Mouse (Mus musculus) heart, adult 8-10 months (tissue): ENCODE data around the gene Tor1a. TPM values are rescaled to one million over a fixed set of nuclear protein-coding genes. Genes with fewer than 3 reads are reported as not detected.

Experiments used
- DNase-seq: peaks from one replicate; pipeline ENCODE4 v3.0.0; 2022; ENCODE audit warnings: low spot score
- total RNA-seq, 4 experiments: library from RNA; stranded (reverse); gene quantifications; 2 replicates each; pipeline ENCODE4 v1.2.4; 2022

The Tor1a gene
- 10 to 100 TPM in 2 of 4 experiments, 1 to 10 TPM in 2; 8.3 to 14.3 (median 9.9) TPM for total RNA-seq

- DNase-seq, result peak; percentile 90
Observed at GRCm38 (mm10) chr2:30967352-30968327, at the start of gene Tor1a. TSS of gene Tor1a (minus strand) at chr2:30967933.

DNA sequence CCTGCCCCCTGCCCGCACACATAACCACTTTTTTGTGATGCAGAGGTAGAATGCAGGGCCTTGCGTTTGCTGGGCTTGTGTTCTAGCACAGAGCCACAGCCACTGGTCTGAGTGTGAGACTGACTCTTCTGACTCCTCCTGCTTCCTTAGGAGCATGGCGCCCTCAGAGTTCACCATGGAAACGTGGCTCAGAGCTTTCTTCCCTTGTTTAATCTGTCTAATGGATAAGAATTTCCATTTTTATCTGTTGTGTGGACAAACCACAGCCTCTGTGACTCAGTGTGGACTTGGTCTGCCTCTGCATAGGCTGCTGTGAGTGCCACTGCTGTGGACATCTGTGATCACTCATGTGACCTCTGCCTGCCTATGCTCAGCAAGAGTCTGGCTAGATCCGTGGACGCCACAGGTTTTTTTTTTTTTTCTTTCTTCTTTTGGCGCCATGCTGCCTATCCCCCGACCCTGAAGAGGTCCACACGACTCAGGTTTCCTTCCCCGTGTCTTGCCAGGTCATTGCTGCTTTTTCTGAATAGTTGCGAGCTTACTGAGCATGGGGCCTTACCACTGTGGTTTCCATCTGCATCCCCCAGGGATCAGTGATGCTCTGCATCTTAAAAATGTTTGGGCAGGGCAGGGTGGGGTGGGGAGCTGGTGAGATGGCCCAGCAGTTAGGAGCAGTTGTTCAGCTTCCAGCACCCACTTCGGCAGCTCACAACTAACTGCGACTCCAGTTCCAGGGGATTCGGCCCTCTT lies 45.8 kb upstream of the Tor1a start:
- no peak for DNase-seq

DNA sequence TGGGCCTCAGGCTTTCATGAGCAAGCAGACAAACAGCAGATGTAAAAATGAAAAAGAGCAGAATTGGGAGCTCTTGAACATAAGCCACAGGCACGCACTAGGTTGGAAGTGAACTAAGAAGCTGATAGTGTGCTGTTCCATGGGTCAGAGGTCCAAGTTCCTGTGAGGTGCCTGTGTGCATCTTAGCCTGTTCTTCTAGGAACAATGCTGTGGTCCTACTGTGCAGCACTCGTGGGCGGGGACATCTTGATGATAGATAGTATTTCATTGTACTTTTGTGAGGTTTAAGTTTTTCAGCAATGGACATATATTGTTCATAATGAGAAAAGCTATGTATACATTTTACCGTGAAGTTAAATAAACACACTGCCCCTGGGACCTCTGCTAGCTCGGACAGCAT lies 39.5 kb upstream of the Tor1a start:
- DNase-seq, result no peak

GRCm38 (mm10) chr2:31006434-31006833 lies 38.7 kb upstream of the Tor1a start:
- DNase-seq, result peak; percentile 66

DNA sequence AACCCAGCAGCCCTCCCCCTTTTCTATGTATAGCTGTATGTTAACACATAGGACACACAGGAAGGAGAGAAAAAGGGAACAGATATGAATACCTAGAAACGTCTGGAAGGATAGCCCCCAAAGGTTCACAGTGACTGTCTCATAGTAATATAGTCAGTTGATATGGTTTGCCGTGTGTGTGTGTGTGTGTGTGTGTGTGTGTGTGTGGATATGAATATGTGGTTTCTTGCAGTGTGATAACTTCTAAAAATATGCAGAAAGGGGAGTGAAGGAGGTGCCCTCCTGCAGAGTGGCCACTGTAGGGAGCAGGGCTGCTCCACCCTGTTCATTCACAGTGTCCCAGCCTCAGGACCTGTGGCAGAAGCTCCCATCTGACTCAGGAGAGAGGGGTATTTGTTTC lies 37.7 kb upstream of the Tor1a start:
- no peak for DNase-seq

DNA sequence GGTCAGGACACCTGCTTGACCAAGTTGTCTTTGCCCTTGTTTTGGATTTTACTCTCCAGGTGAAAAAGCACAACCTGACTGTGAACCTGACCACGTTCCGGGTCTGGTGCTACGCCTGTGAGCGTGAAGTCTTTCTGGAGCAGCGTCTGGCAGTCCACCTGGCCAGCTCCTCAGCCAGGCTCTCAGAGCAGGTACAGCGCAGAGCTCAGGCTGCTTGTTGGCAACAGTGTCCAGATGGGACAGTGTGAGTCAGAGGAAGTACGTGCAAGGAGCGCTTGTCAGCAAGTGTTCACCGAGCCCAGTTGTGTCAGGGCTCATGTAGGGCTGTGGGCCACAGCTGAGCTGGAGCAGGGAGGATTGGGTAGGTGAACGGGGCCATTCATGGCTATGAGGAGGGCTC lies 35.1 kb upstream of the Tor1a start:
- no peak for DNase-seq

DNA sequence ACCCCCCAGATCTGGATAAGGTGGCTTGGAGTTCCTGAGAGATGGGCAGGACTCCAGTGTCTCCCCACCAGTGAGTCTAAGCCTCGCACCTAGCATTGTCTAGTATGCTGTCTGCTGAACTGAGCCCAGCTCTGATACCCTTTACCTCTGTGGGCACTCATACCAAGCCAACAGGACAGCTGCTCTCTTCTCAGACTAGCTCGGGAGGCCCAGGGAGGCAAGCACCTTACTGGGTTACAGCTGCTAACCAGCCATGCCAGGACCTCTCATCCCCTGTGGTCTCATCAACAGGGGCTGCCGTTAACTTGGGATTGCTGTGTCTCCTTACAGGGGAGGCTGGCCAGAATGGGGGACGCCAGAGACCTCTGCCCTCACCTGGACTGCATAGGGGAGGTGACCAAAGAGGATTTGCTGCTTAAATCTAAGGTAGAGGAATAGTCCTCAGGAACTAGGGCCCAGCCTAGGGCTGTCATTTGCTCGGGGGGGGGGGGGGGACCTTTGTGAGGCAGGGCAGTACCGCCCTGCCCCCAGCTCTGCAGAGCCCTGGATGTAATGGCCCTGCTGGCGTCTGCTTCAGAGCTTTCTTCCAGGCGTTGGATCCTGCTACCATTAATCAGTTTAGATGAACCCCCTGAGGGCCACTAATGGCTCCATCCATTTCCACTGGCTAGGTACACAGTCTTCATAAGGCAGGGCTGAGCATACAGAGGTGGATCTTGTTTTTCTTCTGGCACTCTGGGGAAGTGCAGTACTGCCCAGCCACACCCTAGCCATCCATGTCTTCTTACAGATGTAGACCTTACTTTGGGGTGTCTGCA lies 30.9 kb upstream of the Tor1a start:
- no peak for DNase-seq

DNA sequence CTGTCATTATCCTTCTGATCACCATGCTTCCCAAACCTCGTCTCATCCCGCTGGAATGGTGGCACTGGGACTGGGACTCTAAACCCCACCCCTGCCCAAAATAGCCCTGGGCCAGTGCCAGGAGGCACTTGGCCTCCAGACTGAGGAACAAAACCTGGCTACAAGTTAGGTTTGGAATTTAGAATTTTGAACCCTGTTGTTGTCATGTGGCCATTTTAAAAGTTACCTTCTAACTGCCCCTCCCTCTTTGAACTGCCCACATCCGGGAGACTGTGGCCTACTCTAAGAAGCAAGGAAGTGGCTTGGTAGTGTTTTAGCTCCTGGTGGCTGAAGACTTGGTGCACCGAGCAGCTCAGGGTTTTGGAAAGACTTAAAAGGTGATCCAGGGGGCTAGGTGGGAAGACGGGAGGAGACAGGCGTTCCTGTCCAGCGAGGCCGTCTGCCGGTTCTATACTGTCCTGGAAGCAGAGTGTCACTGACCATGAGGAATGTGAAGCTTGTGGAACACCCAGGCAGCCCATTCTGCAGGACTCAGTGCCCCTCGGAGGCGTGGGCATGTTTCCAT lies 27.8 kb upstream of the Tor1a start:
- DNase-seq, result peak; percentile 52

DNA sequence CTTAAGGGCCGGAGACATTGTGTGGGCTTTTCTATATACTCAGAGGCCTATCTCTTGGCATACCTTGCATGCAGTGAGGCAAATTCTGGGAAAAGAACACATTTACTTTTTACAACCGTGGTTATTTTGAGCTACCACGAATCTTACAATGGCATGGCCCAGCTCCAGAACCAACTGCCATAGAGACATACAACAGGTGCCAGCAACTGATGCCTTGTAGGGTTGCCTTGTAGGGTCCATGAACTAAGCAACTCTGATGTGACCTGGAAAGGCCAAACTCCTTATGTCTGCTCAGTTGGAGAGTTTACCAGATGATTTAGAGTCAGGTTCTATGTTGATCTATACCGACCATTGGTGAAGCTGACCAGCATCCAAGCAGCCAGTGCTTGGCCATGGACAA lies 27.1 kb upstream of the Tor1a start:
- DNase-seq, result no peak

- no peak for DNase-seq
Observed at GRCm38 (mm10) chr2:30990221-30990620, 22.5 kb upstream of the Tor1a start.

DNA sequence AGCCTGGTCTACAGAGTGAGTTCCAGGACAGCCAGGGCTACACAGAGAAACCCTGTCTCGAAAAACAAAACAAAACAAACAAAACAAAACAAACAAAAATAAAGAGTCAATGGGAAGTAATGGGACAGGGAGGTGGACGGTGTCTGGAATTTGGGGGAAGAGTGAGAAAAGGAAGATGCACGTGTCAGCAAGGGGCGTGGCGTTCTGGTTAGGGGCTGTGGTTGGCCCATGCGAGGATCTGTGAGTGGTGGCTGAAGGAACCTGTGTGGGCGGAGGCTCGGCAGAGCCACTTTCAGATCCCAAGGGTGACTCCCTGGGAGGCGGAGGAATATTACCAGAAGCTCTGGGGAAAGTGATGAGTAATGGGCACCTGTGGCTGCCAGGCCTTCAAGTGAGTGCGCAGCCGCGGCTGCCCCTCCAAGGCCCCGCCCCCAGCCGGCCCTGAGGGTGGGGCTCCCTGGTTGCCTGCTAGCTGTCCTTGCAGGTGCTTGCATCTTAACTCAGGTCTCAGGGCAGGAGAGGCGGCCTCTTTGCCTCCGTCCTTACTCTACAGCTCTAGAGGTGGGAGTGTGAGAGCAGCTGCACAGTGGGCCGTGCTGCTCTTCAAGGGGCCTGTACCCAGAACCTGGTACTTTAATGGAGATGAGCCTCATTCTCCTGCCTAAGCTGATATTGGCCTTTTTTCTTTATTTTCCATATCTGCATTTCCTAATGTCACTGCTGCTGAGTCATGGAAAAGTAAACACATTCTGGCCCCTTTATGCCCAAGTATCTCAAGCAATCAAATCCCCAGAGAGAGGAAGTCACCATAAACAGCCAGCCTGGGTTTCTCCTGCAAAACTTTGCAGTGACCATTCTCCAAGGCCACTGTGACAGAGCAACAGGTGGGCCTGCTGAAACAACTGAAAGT lies 17.6 kb upstream of the Tor1a start:
- DNase-seq, result no peak

DNA sequence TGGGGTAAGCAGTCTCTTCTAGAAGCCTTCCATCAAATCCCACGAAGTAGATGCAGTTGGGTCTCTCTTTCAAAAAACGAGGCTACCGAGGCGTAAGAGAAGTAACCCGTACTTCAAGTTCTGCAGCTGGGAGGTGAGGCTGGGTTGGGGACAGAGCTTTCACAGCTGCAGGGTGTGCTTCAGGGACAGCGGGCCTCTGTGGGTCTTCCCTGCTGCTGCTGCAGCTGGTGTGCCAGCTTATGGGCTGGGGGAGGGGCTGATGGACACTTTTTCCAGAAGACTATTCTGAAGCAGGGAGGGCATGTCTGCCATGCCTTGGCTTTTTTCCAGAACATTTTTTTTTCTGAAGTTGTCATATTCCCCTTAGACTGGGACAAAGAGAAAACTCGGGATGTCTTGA lies 15.3 kb upstream of the Tor1a start:
- DNase-seq, result no peak

GRCm38 (mm10) chr2:30981790-30982513 lies 14.2 kb upstream of the Tor1a start, which contains the start of the genes BC005624 and Usp20:
TSS of gene BC005624 (minus strand) at chr2:30982201.
TSS of gene Usp20 (plus strand) at chr2:30982279.
- DNase-seq, result peak; percentile 98

DNA sequence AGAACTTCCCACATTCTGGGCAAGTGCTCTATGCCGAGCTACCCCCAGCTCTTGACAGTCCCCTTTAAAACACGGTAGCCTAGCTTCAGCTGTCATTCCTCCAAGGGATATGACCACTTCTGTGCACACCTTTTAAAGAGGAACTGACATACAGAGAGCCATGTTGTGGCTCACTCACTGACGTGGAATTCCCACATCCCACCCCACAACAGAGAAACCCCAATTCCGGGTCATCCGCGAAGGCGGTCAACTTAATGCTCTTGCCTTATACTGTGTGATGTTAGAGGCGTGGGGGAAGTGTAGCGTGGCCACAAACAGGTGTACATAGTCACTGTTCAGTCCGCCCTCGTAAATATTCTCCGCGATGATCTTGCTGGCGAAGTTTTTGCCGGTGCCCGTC lies 907 bp downstream of the Tor1a start:
- no peak for DNase-seq

- no peak for DNase-seq
Observed at GRCm38 (mm10) chr2:30965627-30966026, 2.1 kb downstream of the Tor1a start.

DNA sequence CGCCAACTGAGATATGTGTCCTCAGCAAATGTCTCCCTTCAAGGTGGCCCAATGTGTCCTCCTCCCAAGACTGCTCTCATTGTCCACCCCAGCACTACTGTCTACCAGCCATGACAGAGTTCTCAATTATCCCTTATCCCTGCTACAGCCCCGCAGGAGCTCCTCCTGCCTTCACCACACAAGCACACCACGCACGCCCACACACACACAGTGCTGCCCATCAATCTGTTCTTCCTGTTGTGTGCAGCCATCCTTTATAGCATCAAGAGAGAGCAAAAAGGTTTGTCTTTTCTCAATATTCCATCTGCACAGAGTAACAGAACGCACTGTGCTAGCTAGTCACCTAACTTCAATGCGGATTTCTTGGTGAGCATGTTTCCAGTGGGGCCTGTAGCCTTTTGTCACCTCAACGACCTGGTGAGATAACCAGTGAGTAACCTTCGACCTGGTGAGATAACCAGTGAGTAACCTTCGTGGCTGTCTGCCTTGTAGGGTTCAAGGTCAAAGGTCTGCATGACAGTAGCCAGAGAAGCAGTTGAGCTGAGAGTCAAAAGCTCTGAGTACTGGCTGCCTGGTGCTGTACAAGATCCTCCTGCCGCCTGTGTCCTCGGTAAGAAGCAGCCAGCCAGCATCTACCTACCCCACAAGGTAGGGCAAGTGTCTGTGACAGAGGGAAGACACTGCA lies 5.0 kb downstream of the Tor1a start:
- no peak for DNase-seq

DNA sequence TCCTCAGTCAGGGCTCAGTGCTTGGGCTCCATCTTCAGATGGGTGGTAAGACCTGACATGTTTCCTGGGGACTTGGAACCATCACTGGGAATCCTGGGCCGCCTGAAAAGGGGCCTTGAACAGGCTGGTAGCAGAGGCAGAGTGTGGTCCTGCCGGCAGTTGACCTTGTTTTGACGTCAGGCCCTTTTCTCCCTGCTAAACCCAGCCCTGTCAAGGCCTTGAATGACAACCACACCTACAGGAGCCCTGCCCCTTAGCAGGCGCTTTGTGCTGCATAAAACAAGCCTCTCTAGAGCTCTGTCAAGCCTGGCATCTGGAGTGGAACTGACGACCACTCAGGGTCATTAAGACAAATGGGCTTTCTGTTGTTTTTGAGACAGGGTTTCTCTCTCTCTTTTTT lies 7.9 kb downstream of the Tor1a start:
- no peak for DNase-seq

DNA sequence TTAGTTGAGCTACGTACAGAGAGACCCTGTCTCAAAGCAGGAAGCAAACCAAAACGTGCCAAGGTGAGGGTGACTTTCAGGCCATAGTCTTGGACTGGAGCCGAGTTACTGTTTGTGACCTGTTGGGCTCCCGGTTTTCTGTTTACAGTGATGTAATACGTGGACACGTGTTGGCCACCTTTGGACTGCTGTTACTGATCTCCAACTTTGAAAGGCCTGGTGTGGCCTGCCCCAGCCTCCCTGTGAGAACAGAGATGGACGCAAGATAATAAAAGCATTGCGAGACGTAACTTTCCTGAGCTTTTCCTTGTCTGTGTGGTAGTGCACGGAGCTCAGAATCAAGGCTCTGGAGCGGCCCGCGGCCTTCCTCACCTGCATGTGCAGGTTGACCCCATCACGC lies 9.0 kb downstream of the Tor1a start:
- DNase-seq, result no peak

DNA sequence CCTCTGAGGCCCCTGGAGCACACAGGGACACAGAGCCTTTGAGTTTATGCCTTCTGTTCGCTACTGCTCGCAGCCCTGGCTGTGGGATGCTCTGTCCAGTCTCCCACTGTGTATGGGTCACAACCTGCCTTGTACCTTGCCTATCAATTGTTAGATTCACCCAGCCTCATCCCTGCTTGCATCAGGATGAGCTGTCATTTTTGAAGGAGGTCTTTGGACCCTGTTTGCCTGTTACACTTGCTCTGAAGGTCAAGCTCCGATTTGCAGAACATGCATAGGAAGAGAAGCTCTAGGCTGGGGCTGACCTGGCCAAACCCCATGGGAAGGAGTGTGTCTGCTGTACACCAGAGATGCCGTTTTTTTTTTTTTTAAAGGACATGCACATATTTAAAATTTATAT lies 10.2 kb downstream of the Tor1a start:
- no peak for DNase-seq
